Mouse (Mus musculus): ENCODE measurements around the gene Cdadc1.

DNA sequence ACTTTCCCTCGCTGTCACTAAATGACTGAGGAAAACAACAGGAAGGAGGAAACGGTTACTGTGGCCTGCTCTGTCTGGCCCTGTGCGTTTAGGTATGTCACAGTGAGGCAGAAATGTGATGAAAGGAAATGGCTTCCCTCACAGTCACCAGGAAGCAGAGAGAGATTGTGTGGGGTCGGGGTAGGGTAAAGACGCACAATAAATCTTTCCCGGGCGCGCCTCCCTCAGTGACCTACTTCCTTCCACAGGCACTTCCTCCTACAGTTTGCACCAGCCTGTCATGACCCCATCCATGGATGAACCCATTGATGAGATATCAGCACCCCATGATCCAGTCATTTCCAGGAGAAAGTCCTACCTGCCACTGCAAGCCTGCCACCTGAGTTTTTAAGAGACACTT is 42.7 kb downstream of the Cdadc1 start:
- no peak for TF ChIP-seq CTCF (IDR thresholded peaks at IDR 0.05; ENCODE audit: insufficient read depth, low read depth, low read length)
- no peak for TF ChIP-seq POLR2A (IDR thresholded peaks at IDR 0.05; ENCODE audit: insufficient read depth, low read depth, low read length)
